Mouse (Mus musculus) c-Kit-positive CD71-positive TER-119-negative erythroid progenitor cells, embryonic 14.5 days (primary cell): ENCODE results near the gene Manf.

Experiments
- DNase-seq: peaks from one replicate; pipeline ENCODE4 v3.0.0-alpha.2; 2013; ENCODE audit warnings: low read depth

The Manf gene

DNA sequence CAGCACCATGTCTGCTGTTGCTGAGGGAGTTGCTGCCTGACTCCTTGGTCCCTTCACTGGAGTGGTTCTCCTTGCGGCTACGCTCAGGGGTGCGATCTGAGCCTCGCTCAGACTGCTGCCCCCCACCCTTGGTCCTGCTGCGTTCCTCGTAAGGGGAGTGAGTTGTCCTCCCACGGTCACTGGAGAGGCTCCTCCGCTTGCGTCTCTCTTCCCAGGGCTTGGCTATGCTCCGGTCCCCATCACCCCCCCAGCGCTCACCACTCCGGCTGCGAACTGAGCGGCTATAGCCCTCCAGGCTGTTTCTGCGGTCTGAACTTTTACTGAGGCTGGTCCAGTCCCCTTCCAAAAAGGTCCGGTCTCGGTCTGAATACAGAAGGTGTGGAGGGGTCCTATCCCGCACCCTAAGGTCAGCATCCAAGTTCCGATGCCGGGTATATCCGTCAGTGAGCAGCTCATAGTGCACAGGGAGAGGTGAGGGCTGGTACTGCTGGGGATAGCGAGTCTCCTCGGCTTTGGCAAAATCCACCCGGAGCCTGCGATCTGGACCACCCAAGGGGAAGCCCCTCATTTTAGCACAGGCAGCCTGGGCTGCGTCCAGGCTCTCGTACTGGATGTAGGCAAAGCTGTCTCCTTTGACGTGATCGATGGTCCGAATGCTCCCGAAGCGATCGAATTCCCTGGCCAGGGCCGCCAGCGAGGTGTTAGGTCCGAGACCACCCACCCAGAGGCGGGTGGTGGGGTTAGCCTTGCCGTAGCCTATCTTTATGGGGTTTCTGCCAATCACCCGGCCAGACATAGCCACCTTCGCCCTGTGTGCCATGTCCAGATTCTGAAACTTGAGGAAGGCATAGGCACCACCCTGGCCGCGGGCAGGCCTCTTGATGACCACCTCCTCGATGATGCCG is 6.5 kb downstream of the Manf start:
- DNase-seq, result no peak

GRCm38 (mm10) chr9:106884306-106884705 is 7.5 kb downstream of the Manf start:
- DNase-seq, result no peak

- DNase-seq, result no peak
Observed at GRCm38 (mm10) chr9:106883085-106883484, 8.7 kb downstream of the Manf start.

GRCm38 (mm10) chr9:106882176-106882575 is 9.6 kb downstream of the Manf start:
- DNase-seq, result no peak

GRCm38 (mm10) chr9:106881071-106881755 is 10.6 kb downstream of the Manf start:
- DNase-seq, result no peak

GRCm38 (mm10) chr9:106879471-106879870 is 12.3 kb downstream of the Manf start:
- DNase-seq, result no peak

GRCm38 (mm10) chr9:106876666-106877065 is 15.1 kb downstream of the Manf start:
- no peak for DNase-seq

DNA sequence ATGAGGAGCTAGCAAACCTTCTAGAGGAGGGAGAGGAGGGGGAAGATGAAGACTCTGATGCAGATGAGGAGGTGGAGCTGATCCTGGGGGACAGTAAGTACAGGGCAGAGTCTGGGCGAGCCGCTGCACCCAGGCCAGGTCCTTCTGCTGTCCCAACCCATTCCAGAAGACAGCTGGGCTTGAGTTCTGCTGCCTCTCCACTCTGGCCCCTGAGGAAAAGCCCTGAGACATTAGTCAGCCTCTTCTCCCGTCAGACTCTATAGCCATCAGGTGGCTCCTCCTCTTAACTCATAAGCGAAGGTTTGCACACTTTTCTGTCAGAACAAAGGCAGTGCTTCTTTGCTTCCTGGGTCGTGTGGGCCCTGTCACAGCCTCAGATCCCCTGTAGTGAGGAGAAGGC is 17.6 kb downstream of the Manf start:
- DNase-seq, result no peak

DNA sequence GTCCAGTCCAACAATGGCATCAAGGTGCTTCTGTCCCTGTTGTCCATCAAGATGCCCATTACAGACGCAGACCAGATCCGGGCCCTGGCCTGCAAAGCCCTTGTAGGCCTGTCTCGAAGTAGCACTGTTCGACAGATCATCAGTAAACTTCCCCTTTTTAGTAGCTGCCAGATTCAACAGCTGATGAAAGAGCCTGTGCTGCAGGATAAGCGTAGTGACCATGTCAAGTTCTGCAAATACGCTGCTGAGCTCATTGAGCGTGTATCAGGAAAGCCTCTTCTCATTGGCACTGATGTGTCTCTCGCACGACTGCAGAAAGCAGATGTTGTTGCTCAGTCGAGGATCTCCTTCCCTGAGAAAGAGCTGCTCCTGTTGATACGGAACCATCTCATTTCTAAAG is 33.7 kb downstream of the Manf start:
- DNase-seq, result no peak

- no peak for DNase-seq
Observed at GRCm38 (mm10) chr9:106856664-106857063, 35.1 kb downstream of the Manf start.

DNA sequence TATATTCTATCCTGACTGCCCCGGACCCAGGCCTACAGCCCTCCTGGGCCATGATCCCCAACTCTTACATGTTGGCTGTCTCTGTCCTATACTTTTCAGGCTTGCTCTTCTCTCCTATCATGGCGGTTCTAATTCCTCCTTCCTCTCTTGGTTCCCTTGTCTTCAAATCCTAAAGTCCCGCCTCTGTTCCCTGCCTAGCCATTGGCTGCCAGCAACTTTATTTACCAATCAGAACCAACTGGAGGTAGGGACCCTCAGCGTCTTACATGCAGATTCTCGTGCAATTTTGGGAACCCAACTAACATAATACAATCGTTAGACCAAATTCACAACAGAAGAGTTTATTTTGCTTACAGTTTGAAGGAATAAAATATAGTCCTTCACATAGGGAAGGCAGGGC is 49.0 kb downstream of the Manf start:
- DNase-seq, result no peak

GRCm38 (mm10) chr9:106840569-106840968 is 51.2 kb downstream of the Manf start:
- DNase-seq, result no peak

GRCm38 (mm10) chr9:106822381-106823104 is 69.2 kb downstream of the Manf start:
- peak; percentile 84 for DNase-seq

- DNase-seq, result peak; percentile 99
Observed at GRCm38 (mm10) chr9:106821618-106822380, 70.0 kb downstream of the Manf start, which contains the start of gene Dcaf1. TSS of gene Dcaf1 (plus strand) at chr9:106821874.

- DNase-seq, result peak; percentile 22
Observed at GRCm38 (mm10) chr9:106821050-106821617, 70.6 kb downstream of the Manf start.

GRCm38 (mm10) chr9:106819201-106819600 is 72.6 kb downstream of the Manf start:
- no peak for DNase-seq

DNA sequence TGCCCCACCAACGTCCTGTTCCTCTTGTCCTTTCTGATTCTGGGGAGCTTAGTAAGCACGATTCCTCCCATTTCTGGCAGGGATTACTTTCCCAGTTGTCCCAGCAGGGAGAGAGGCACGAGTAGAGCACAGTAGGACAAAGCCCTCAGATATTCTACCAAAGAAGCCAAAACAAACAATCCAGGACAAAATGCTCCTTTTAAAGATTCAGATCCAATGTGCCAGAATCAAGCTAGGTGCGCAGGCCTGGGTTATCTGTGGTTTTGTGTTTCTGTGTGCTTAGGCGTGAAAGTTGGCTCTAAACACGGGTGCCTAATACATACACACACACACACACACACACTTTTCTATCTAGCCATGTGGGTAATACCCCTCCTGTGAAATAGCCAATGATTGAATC is 73.6 kb downstream of the Manf start:
- DNase-seq, result no peak

DNA sequence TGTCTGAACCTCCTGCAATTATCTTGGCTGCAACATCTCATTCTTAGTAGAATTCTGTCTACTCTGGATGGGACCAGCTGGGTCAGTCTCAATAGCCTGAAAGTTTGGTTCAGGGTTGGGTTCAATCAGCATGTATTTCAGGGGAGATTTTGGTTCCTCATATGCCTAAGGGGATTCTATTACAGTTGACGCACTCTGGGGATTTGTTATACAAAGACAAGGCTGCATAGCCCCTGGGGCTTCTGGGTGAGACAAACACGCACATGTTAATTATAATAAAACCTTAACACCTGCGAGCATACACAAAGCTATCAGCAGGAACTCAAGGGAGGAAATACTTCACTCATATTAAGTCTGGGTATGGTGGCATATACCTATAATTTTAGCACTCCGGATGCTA is 85.3 kb downstream of the Manf start:
- no peak for DNase-seq

GRCm38 (mm10) chr9:106790831-106791230 is 100.9 kb downstream of the Manf start:
- DNase-seq, result no peak

DNA sequence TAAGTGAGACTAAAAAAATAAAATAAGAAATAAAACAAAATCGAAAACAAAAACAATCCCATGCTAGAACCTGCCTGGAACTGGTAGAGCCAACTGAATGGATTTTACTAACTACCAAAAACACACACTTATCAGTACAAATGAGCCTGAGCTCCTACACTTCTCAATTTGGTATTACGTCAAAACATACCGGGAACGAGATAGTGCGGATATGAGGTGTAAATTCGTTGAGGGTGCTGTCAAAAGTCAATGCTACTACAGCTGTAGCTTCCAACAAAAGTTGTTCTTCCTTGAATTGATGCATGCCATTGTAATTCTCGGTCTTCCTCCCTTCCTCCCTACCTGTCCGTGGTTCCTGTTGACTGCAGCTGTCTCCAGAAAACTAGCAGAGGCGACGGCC is 102.4 kb downstream of the Manf start:
- no peak for DNase-seq

DNA sequence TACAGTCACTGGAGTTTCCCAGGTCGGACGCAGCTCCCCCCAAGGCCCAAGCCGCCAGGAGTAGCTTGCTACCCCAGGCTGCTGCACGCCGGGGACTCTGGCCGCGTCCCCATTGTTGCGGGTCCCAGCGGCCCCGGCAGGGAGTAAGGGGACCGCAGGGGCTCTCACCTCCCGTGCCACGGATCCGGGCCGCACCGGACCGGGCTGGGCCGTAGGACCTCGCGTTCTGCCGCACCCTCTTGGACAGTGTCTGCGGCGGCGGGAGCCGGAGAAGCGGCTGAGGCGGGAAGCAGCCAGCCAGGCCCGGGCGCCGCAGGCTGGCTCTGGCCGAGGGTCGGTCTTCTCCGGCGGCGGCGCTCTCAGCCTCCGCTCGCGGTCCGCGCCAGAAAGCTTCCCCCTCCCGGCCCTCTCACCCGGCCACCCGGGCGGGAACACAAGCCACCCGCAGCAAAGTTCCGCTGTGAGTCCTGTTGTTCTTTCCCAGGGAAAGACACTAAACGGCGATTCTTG is 102.9 kb downstream of the Manf start, which contains the start of gene Rad54l2:
TSS of gene Rad54l2 (minus strand) at position 383 of the 510 bp plus-strand sequence.
- no peak for DNase-seq
